Mouse (Mus musculus) brain, embryonic 14.5 days (tissue): Measurements from ENCODE around the gene Nrg4.

ENCODE experiments used
- CTCF ChIP-seq: fragments of 200-500 bp; IDR thresholded peaks from 2 replicates; pipeline ENCODE4 v1.5.1; 2012; ENCODE audit warnings: inconsistent platforms, mild to moderate bottlenecking, moderate library complexity, borderline replicate concordance; ENCODE audit not compliant: insufficient read depth, insufficient read length; ENCODE audit errors: extremely low read depth
- POLR2A ChIP-seq: fragments of 200-500 bp; IDR thresholded peaks from 2 replicates; pipeline ENCODE4 v1.6.1; 2012; ENCODE audit warnings: mild to moderate bottlenecking, inconsistent platforms, borderline replicate concordance; ENCODE audit not compliant: poor library complexity, insufficient read depth, insufficient read length, severe bottlenecking; ENCODE audit errors: extremely low read depth

DNA sequence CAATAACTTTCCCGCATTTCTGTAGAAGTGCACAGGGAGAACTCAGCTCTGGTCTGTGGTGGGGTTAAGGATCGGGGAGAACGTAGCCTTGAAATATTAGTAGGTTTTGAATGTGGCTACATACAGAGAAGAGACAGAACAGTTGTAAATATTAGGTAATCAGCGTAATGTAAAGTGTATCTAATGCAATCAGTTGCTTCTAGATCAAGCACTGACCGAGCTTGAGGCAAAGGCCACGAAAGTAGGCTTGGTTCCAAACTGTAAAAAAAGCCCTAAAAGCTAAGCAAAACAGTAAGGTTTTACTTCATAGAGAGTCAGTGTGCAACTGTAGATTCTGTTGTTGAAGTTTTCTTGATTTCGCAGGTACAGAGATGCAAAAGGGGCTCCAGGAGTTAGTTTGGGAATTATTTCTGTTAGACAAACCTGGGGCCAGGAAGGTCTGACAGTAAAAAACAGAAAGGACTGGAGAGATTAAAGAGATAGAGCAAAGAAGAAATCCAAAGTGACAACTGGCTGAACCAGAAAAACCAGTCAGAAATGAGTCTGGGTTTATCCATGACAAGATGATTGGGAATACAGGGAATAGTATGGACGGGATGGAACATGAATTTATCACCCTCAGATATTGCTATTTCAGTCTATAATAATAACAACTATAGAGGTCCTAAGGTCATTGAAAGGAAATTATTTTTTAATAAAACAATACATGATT is 47.4 kb downstream of the Nrg4 start:
- TF ChIP-seq POLR2A: no peak
- no peak for TF ChIP-seq CTCF
